Mouse (Mus musculus) lung, postnatal 0 days (tissue): ENCODE data around the gene Rgs6. TPM values are rescaled to one million over a fixed set of nuclear protein-coding genes. Genes with fewer than 3 reads are reported as not detected.

Experiments
- ATAC-seq: fragments of 200-750 bp; cut with Nextera tagmentation; 2 replicates; pipeline ENCODE4 v1.8.0; 2017; ENCODE audit warnings: moderate library complexity
- DNase-seq: peaks from one replicate; pipeline ENCODE4 v3.0.0-alpha.2; 2016; ENCODE audit warnings: low spot score
- H3K27ac ChIP-seq: fragments of 300-500 bp; sonication (generic); 2 replicates; pipeline ENCODE4 v1.5.1; 2014; ENCODE audit warnings: antibody characterized with exemption, mild to moderate bottlenecking, low read length, mixed read lengths
- H3K27me3 ChIP-seq: fragments of 300-500 bp; sonication (generic); replicated peaks from 2 replicates; pipeline ENCODE4 v1.6.1; 2014; ENCODE audit warnings: low read length, mixed read lengths; ENCODE audit not compliant: insufficient read depth
- H3K36me3 ChIP-seq: fragments of 300-500 bp; sonication (generic); 2 replicates; pipeline ENCODE4 v1.6.1; 2014; ENCODE audit warnings: low read length, mixed read lengths; ENCODE audit not compliant: insufficient read depth
- H3K4me1 ChIP-seq: fragments of 300-500 bp; sonication (generic); 2 replicates; pipeline ENCODE4 v1.6.1; 2014; ENCODE audit warnings: antibody characterized with exemption, low read depth, low read length, mixed read lengths; ENCODE audit not compliant: insufficient read depth
- H3K4me2 ChIP-seq: fragments of 300-500 bp; sonication (generic); replicated peaks from 2 replicates; pipeline ENCODE4 v1.6.1; 2014; ENCODE audit warnings: low read depth, mild to moderate bottlenecking, low read length, moderate library complexity, mixed read lengths
- H3K4me3 ChIP-seq: fragments of 300-500 bp; sonication (generic); 2 replicates; pipeline ENCODE4 v1.5.1; 2014; ENCODE audit warnings: low read depth, low read length
- H3K9ac ChIP-seq: fragments of 300-500 bp; sonication (generic); replicated peaks from 2 replicates; pipeline ENCODE4 v1.6.1; 2014; ENCODE audit warnings: low read depth, mild to moderate bottlenecking
- H3K9me3 ChIP-seq: fragments of 300-500 bp; sonication (generic); 2 replicates; pipeline ENCODE4 v1.6.1; 2016; ENCODE audit warnings: low read length, mixed read lengths
- CTCF ChIP-seq: IDR thresholded peaks from 2 replicates; pipeline ENCODE4 v1.5.1; 2016; ENCODE audit warnings: antibody characterized with exemption, mild to moderate bottlenecking
- EP300 ChIP-seq: IDR thresholded peaks from 2 replicates; pipeline ENCODE4 v1.6.1; 2016; ENCODE audit warnings: antibody characterized with exemption, mild to moderate bottlenecking, control low read depth
- WGBS: fragments of 180-500 bp; shearing (Covaris S2); extraction: QIAGEN DNeasy Blood & Tissue Kit; methylation state at CpG from one replicate; pipeline ENCODE4 v1.1.7; 2014; 5-methylcytosine and 5-hydroxymethylcytosine counted together
- polyA plus RNA-seq: library from polyadenylated mRNA; unstranded; fragments of >200 nt; fragmentation: Nextera tagmentation; extraction: Ambion mirVana; gene quantifications from 2 replicates; pipeline ENCODE4 v1.2.1, GENCODE M21; 2015

Gene Rgs6
- polyA plus RNA-seq, 1 experiment from 2014 or later: 2.6 TPM

GRCm38 (mm10) chr12:82838544-82838943, 250.5 kb downstream of the Rgs6 start:
- WGBS: 92% methylated on average over 1 of the region's 1 CpGs
- H3K27ac ChIP-seq: no peak overlapping the region
- ATAC-seq: no peak

GRCm38 (mm10) chr12:82841566-82841965, 253.5 kb downstream of the Rgs6 start:
- TF ChIP-seq EP300: no peak
- no peak for TF ChIP-seq CTCF
- Histone ChIP-seq H3K4me2 (no peak overlapping the region), H3K4me1 (no peaks in the 10 kb centered on the region), H3K36me3 (no peaks in the 10 kb centered on the region), H3K27ac (no peak overlapping the region), H3K4me3 (no peak overlapping the region), H3K27me3 (no peaks in the 10 kb centered on the region), H3K9ac (no peak overlapping the region), H3K9me3 (no peaks in the 10 kb centered on the region)
- WGBS: 60% methylated on average over 6 of the region's 6 CpGs
- DNase-seq: no peak
- ATAC-seq: no peak

More at GRCm38 (mm10) chr12:82838544-82838943, 250.5 kb downstream of the Rgs6 start:
- DNase-seq: no peak
- no peaks in the 10 kb centered on the region for H3K4me1 ChIP-seq
- H3K4me3 ChIP-seq: no peak overlapping the region
- H3K27me3 ChIP-seq: no peaks in the 10 kb centered on the region
- no peak overlapping the region for H3K4me2 ChIP-seq
- TF ChIP-seq CTCF (no peak), EP300 (no peak)
- no peak overlapping the region for H3K9ac ChIP-seq
- H3K9me3 ChIP-seq: no peaks in the 10 kb centered on the region
- no peaks in the 10 kb centered on the region for H3K36me3 ChIP-seq

GRCm38 (mm10) chr12:82848304-82848872, 260.3 kb downstream of the Rgs6 start:
- H3K27me3 ChIP-seq: no peaks in the 10 kb centered on the region
- no peak overlapping the region for H3K4me3 ChIP-seq
- no peak for ATAC-seq
- no peak overlapping the region for H3K27ac ChIP-seq
- no peak for DNase-seq
- WGBS: 73% methylated on average over 3 of the region's 3 CpGs
- H3K9ac ChIP-seq: no peak overlapping the region
- no peaks in the 10 kb centered on the region for H3K9me3 ChIP-seq
- no peak for TF ChIP-seq CTCF
- no peak for TF ChIP-seq EP300
- no peaks in the 10 kb centered on the region for H3K4me1 ChIP-seq
- no peak overlapping the region for H3K4me2 ChIP-seq
- no peaks in the 10 kb centered on the region for H3K36me3 ChIP-seq

DNA sequence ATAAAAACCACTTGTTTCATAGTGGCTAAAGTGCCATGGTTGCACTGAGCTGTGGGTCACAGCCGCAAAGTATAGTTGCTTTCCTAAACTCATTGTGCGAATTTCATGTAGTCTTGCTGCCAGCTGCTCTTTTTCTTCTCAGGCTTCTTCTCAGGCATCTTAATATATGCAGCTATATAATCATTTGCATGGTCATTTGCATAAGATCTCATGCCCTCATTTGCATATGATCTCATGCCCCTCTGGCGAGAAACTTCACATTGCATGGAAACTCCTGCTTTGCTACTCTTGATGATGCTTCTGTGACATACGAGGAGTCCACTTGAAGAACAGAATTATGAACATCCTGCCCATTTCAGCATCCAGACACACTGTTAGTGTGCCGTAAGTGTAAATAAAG, 266.8 kb downstream of the Rgs6 start:
- no peaks in the 10 kb centered on the region for H3K36me3 ChIP-seq
- no peaks in the 10 kb centered on the region for H3K4me1 ChIP-seq
- no peak for TF ChIP-seq CTCF
- TF ChIP-seq EP300: no peak
- no peak for DNase-seq
- ATAC-seq: no peak
- no peaks in the 10 kb centered on the region for H3K9me3 ChIP-seq
- no peaks in the 10 kb centered on the region for H3K27me3 ChIP-seq
- 90% methylated on average over 5 of the region's 5 CpGs for WGBS
- no peak overlapping the region for H3K4me2 ChIP-seq
- no peak overlapping the region for H3K4me3 ChIP-seq
- H3K9ac ChIP-seq: no peak overlapping the region
- H3K27ac ChIP-seq: no peak overlapping the region

DNA sequence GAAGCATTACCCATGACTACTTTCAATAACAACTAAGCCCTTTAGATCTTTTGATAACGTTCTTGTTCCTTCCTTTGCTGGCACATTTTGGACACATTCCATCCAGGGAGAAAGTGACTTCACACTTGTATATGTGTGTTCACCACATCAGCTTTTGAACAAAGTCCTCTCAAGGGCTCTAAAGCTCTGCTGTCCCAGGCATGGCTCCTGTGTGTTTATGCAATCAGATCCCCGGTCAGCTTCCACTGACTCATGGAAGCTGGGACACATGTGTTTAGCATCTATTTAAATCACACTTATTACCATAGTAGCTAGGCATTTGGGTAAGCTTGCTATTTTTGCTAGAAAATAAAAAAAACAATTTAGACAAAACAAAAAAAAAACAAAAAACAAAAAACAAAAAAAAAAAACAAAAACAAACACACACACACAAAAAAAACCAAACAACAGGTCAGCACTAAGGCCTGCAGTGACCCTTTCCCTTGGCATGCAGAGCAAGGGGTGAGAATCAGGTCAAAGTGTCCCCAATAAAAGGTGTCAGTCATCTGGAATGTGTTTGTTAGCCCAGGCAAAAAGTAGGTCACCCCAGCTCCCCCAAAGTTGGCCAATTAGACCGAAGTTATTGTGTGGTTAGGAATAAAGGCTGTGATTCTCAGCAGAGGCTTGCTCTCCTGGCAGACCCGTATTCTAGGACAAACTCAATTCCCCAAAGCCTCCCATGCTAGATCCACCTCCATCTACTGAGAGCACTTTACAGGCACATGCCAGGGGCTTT, 267.4 kb downstream of the Rgs6 start:
- DNase-seq (no peak), ATAC-seq (no peak)
- H3K9me3 ChIP-seq: no peaks in the 10 kb centered on the region
- no peaks in the 10 kb centered on the region for H3K36me3 ChIP-seq
- no peaks in the 10 kb centered on the region for H3K27me3 ChIP-seq
- H3K4me1 ChIP-seq: no peaks in the 10 kb centered on the region
- no peak overlapping the region for H3K4me2 ChIP-seq
- no peak overlapping the region for H3K9ac ChIP-seq
- no peak overlapping the region for H3K27ac ChIP-seq
- TF ChIP-seq EP300 (no peak), CTCF (no peak)
- 50% methylated on average over 4 of the region's 4 CpGs for WGBS
- H3K4me3 ChIP-seq: no peak overlapping the region

DNA sequence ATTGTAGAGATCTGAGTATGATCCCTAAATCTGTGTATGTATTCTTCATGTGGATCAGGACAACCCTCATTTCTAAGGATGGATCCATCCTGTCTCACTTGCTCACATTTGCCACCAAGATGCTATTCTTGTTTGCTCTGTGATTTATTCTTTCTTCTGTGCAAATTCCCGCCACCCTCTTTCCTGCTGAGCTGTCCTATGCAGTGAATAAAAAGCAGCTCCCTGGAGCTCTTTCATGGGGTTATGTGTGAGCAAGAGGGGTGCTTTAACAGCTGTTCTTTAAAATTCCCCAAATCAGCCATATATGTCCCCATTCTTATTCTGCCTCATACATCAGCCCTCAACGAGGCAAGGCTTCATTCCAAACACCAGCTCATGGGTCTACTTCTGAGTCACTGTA, 277.6 kb downstream of the Rgs6 start:
- H3K9ac ChIP-seq: no peak overlapping the region
- ATAC-seq: no peak
- TF ChIP-seq CTCF: no peak
- no peak for TF ChIP-seq EP300

More for the DNA sequence above, 277.6 kb downstream of the Rgs6 start:
- Histone ChIP-seq H3K27ac (no peak overlapping the region), H3K4me1 (no peaks in the 10 kb centered on the region), H3K4me2 (no peak overlapping the region), H3K9me3 (no peaks in the 10 kb centered on the region), H3K4me3 (no peak overlapping the region), H3K36me3 (no peaks in the 10 kb centered on the region), H3K27me3 (no peaks in the 10 kb centered on the region)
- 46% methylated on average over 2 of the region's 2 CpGs for WGBS
- no peak for DNase-seq
